Mouse (Mus musculus) heart, adult 2 months (tissue): ENCODE data around the gene Eef1b2. TPM values are rescaled to one million over a fixed set of nuclear protein-coding genes. Genes with fewer than 3 reads are reported as not detected.
"Not testable (repeated sequence)": the region's sequence is repeated elsewhere in the genome, so short reads cannot be mapped to it uniquely, and the experiment has no call there.

ENCODE experiments used
- DNase-seq, 2 experiments: peaks; one replicate each; pipeline ENCODE4 v3.0.0; 2021
- H3K27ac ChIP-seq: fragments of 200-600 bp; 2 replicates; pipeline ENCODE4 v1.8.1; 2022
- H3K27me3 ChIP-seq: fragments of 200-500 bp; 2 replicates; pipeline ENCODE4 v1.6.1; 2012; ENCODE audit warnings: mild to moderate bottlenecking, low read length, inconsistent platforms, mixed read lengths; ENCODE audit not compliant: control insufficient read depth, insufficient read depth
- H3K36me3 ChIP-seq: fragments of 200-500 bp; 2 replicates; pipeline ENCODE4 v1.6.1; 2012; ENCODE audit warnings: low read length, inconsistent platforms; ENCODE audit not compliant: control insufficient read depth, insufficient read depth
- H3K4me1 ChIP-seq: fragments of 200-500 bp; 2 replicates; pipeline ENCODE4 v1.6.1; 2011; ENCODE audit warnings: low read length; ENCODE audit not compliant: control insufficient read depth, insufficient read depth
- H3K4me3 ChIP-seq: fragments of 200-600 bp; 2 replicates; pipeline ENCODE4 v1.8.1; 2022
- H3K79me2 ChIP-seq: fragments of 200-500 bp; replicated peaks from 2 replicates; pipeline ENCODE4 v1.6.1; 2012; ENCODE audit warnings: mild to moderate bottlenecking, inconsistent platforms, low read length, moderate library complexity, mixed read lengths; ENCODE audit not compliant: control insufficient read depth, insufficient read depth
- H3K9ac ChIP-seq: fragments of 200-500 bp; 2 replicates; pipeline ENCODE4 v1.6.1; 2012; ENCODE audit warnings: low read depth, mild to moderate bottlenecking, control low read depth, inconsistent platforms, low read length, mixed read lengths
- CTCF ChIP-seq: fragments of 200-600 bp; IDR thresholded peaks from 2 replicates; pipeline ENCODE4 v1.8.1; 2022; ENCODE audit warnings: antibody characterized with exemption, mild to moderate bottlenecking, moderate library complexity
- EP300 ChIP-seq: fragments of 200-500 bp; IDR thresholded peaks from 2 replicates; pipeline ENCODE4 v1.6.1; 2011; ENCODE audit warnings: low read depth, low read length, control low read depth; ENCODE audit not compliant: insufficient read depth
- POLR2A ChIP-seq: fragments of 200-500 bp; IDR thresholded peaks from 2 replicates; pipeline ENCODE4 v1.6.1; 2011; ENCODE audit warnings: mild to moderate bottlenecking, low read depth, low read length, control low read depth; ENCODE audit not compliant: insufficient read depth
- WGBS: fragments of 180-500 bp; shearing (Covaris S2); methylation state at CpG from one replicate; pipeline ENCODE4 v1.1.7; 2018; 5-methylcytosine and 5-hydroxymethylcytosine counted together
- intact Hi-C: fragments of 180-260 bp; cut with DNase I; formaldehyde crosslinking; loops from one replicate; pipeline ENCODE4 v1.15.1; 2025
- polyA plus RNA-seq: library from polyadenylated mRNA; depleted of rRNA; stranded (reverse); fragments of >200 nt; gene quantifications from 2 replicates; pipeline ENCODE4 v1.2.3, GENCODE M21; 2012
- total RNA-seq, 2 experiments: library from RNA; stranded (reverse); gene quantifications; 2 replicates each; pipeline ENCODE4 v1.2.3; 2021

Gene Eef1b2
- total and polyA plus RNA-seq, 3 experiments: 149 to 481 (median 414) TPM

GRCm38 (mm10) chr1:63134530-63134929, 42.1 kb upstream of the Eef1b2 start:
- H3K9ac ChIP-seq: no peak overlapping the region
- 76% methylated on average over 3 of the region's 3 CpGs for WGBS
- H3K79me2 ChIP-seq: no peaks in the 10 kb centered on the region
- intact Hi-C loops: no loop called here
- H3K4me1 ChIP-seq: no peaks in the 10 kb centered on the region
- DNase-seq: no peak
- no peaks in the 10 kb centered on the region for H3K27me3 ChIP-seq
- TF ChIP-seq POLR2A (no peak), CTCF (no peak), EP300 (no peak)
- H3K4me3 ChIP-seq: no peak overlapping the region
- no peak overlapping the region for H3K27ac ChIP-seq
- H3K36me3 ChIP-seq: no peaks in the 10 kb centered on the region

GRCm38 (mm10) chr1:63137971-63138370, 38.7 kb upstream of the Eef1b2 start:
- WGBS: 63% methylated on average over 2 of the region's 2 CpGs
- no peaks in the 10 kb centered on the region for H3K79me2 ChIP-seq
- H3K9ac ChIP-seq: no peak overlapping the region
- TF ChIP-seq CTCF (no peak), POLR2A (no peak)
- no peak overlapping the region for H3K4me3 ChIP-seq
- H3K27me3 ChIP-seq: no peaks in the 10 kb centered on the region
- no peak overlapping the region for H3K27ac ChIP-seq
- intact Hi-C loops: no loop called here
- no peaks in the 10 kb centered on the region for H3K36me3 ChIP-seq
- DNase-seq: no peak
- no peaks in the 10 kb centered on the region for H3K4me1 ChIP-seq

GRCm38 (mm10) chr1:63138586-63138985, 38.0 kb upstream of the Eef1b2 start:
- intact Hi-C loops, H3K27me3 ChIP-seq, H3K4me3 ChIP-seq, H3K27ac ChIP-seq, DNase-seq, H3K4me1 ChIP-seq, H3K9ac ChIP-seq, H3K79me2 ChIP-seq, H3K36me3 ChIP-seq: not testable (repeated sequence)
- 95% methylated on average over 1 of the region's 1 CpGs for whole genome bisulfite sequencing

- Histone ChIP-seq H3K27me3 (no peaks in the 10 kb centered on the region), H3K79me2 (no peaks in the 10 kb centered on the region), H3K9ac (no peak overlapping the region), H3K36me3 (no peaks in the 10 kb centered on the region; the same call in 1 of the 2 replicates), H3K4me1 (no peaks in the 10 kb centered on the region), H3K4me3 (no peak overlapping the region), H3K27ac (no peak overlapping the region)
- WGBS: 92% methylated on average over 13 of the region's 13 CpGs
- no peak for DNase-seq
- intact Hi-C loops: no loop called here
- TF ChIP-seq POLR2A (no peak), CTCF (no peak), EP300 (no peak)
Observed at GRCm38 (mm10) chr1:63140231-63140630, 36.4 kb upstream of the Eef1b2 start.

- no peak for DNase-seq
- H3K36me3 ChIP-seq: peaks cover 28% of the 10 kb centered on the region
Observed at GRCm38 (mm10) chr1:63168638-63169037, 8.0 kb upstream of the Eef1b2 start.

GRCm38 (mm10) chr1:63175853-63176252, 772 bp upstream of the Eef1b2 start:
- H3K36me3 ChIP-seq: peaks cover 27% of the 10 kb centered on the region
- peak overlapping the region; percentile 64 for H3K9ac ChIP-seq
- intact Hi-C loops: loop anchor here (1.0 kb wide), 1 partner anchor 62 kb away; the partner anchor contains the start of gene Ino80d
- 4% methylated on average over 11 of the region's 11 CpGs for WGBS
- H3K4me3 ChIP-seq: peak overlapping the region; percentile 82
- DNase-seq: peak in 1 of 2 experiments; percentile 31
- TF ChIP-seq CTCF: no peak
- TF ChIP-seq POLR2A: no peak
- no peak for TF ChIP-seq EP300
- H3K4me1 ChIP-seq: peaks cover 4% of the 10 kb centered on the region
- peaks cover 6% of the 10 kb centered on the region for H3K79me2 ChIP-seq
- H3K27me3 ChIP-seq: no peaks in the 10 kb centered on the region
- peak overlapping the region; percentile 99 for H3K27ac ChIP-seq

More at GRCm38 (mm10) chr1:63168638-63169037, 8.0 kb upstream of the Eef1b2 start:
- H3K4me3 ChIP-seq: no peak overlapping the region
- TF ChIP-seq POLR2A: no peak
- TF ChIP-seq EP300: no peak
- TF ChIP-seq CTCF: no peak
- H3K27ac ChIP-seq: no peak overlapping the region
- 0 out of 2 replicates have a peak, but pooled peaks cover 1% of the 10 kb centered on the region for H3K79me2 ChIP-seq
- H3K4me1 ChIP-seq: no peaks in the 10 kb centered on the region
- intact Hi-C loops: no loop called here
- H3K27me3 ChIP-seq: no peaks in the 10 kb centered on the region
- H3K9ac ChIP-seq: no peak overlapping the region
- 67% methylated on average over 2 of the region's 2 CpGs for WGBS
